Mouse (Mus musculus) thymus, postnatal 25 days (tissue): ENCODE measurements around the gene Ift80.
"Not testable (repeated sequence)": the region's sequence is repeated elsewhere in the genome, so short reads cannot be mapped to it uniquely, and the experiment has no call there.

Source experiments
- DNase-seq: peaks from one replicate; pipeline ENCODE4 v3.0.0; 2022

Gene Ift80

GRCm38 (mm10) chr3:68980898-68981297 is 23.5 kb downstream of the Ift80 start:
- peak; percentile 77 for DNase-seq

- DNase-seq, result no peak
Observed at GRCm38 (mm10) chr3:68979187-68979586, 25.2 kb downstream of the Ift80 start.

GRCm38 (mm10) chr3:68977696-68978095 is 26.7 kb downstream of the Ift80 start:
- no peak for DNase-seq

DNA sequence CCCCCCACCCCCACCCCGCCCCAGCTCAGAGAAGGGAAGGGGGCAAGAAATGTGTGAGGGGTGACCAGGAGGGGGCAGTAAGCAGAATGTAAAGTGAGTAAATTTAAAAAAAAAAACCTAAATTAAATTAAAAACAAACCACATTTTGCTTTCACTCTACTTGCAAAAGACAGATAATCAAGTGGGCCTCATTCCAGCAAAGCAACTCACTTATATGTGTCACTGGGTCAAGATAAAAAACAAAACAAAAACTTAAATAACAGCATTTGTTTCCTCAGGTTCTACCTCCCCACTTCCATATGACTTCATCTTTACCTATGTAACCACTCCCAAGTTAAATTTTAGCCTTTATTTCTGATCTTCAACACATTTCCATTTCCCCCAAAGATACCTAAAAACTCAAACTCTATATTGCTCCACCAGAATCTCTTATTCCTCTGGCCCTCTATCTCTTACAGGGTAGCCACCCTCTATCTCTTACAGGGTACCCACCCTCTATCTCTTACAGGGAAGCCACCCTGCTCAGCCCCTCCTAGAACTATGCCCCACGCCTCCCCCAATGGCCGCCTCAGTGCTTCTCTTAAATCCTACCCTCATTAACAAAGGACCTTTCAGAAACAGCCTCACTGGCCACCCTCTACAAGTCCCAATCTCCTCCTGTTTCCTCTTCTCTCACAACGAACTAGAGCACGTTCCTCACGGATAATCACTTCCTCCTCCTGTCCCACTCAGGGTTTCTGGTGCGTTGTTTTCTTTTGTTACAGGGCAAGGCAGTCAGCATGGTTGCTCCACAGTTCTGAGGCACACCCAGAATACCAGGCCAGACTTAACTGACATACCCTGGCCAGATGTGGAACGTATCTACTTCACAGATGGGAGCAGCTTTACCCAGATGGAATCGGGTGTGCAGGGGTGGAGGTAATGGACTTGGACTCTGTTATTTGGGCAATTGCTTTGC is 28.6 kb downstream of the Ift80 start:
- DNase-seq, result peak; percentile 70

GRCm38 (mm10) chr3:68974639-68975532 is 29.5 kb downstream of the Ift80 start:
- DNase-seq, result peak; percentile 71

DNA sequence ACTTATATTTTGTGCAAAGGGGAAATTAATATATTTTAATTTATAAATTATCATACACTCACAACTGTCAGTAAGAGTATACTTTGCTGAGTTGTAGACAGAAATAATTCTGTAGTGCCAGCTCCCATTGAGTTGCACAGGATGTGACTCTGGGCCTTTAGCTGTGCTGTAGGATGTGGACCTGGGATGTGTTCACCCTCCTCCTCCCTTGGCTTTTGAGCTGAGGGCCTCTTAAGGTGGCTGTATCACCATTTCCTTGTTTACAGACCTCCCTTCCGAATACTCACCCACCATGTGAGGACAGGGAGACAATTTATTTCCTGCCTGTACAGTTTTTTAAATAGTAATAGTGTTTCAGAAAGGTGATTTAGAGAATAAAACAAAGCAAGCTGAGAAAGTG is 30.8 kb downstream of the Ift80 start:
- DNase-seq, result no peak

DNA sequence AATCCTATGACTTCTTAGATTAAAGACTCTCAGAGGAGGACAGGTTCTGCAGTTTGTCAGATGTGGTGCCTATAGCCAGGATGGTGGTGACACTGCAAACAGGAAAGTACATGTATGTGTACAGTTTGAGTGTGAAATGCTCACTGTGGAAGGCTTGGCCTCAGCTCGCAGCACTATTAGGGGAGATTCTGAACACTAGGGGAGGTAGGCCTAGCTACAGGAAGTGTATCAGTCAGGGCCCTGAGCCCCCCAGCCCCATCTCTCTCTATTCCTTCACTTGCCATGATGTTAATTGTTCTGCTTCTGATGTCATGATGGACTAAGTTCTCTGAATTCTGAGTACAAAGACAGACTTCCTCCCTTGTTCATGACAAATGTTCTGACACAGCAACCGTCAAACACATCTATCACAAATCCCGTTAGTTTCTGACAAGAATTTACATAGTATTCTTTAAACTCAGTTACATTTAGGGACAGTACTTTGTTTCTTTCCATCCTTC is 35.2 kb downstream of the Ift80 start:
- DNase-seq, result no peak

DNA sequence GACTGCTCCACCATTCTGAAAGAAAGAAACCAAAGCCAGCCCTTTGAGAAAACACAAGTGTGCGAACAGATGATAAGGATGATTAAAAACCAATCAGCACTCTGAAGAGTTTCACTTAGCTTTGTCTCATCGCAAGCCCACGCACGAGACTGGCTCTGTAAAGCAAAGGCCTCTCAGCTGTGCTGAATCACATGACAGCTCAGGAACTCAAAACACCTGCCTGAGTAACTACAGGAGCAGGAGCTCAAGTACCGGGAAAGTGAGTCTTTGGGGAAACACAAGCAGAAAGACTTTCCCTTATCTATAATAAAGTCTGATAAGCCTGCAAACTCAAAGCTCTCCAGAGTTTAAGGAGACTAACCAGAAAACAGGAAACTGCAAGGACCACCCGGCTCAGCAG is 37.0 kb downstream of the Ift80 start:
- peak; percentile 69 for DNase-seq

DNA sequence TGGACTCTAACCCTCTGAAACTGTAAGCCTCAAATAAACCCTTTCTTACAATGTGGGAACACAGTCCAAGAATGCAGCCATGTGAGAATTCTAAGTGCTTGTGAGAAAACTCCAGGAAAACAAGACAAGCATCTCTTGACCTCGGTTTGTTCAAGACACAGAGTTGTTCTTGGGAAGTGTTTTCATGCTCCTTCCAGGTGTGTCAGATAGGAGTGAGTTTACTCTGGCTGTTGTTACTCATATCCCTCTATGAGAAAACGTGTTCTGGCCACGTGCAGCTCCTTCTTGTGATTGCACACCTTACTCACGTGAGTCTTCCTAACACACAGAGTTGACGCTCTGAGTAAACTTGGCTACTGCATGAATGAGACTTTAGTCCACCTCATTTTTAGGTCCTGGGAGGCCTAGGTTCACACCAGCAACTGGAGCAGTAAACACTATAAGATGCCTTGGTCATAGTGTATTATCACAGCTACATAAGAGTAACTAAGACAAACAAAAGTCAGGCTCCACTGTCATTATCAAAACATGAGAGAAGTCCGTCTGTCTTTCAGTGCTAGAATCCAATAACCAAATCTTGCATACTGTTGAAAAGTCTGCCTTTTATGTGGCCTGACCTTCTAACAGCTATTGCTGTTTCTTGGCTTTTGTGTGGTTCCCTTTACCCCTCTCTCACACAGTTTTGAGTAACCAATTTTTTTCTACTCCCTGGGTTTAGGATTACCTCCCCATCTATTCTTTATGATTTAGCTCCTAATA is 37.7 kb downstream of the Ift80 start:
- DNase-seq, result no peak

DNA sequence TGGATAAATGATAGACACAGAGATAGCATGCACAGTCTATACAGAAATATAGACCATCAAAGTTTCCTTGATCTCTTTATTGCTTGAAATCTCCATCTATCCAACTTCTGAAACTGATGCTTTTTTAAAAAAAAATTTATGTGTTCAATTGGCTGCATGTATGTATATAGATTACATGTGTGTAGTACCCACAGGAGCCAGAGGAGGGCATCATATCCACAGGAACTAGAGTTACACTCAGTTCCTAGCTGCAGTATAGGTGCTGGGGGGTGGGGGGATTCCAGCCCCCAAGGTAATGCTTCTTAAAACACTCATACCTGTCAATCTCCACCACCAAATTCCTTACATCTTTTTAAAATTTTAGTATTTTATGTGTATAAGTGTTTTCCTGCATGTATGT is 39.7 kb downstream of the Ift80 start:
- peak; percentile 82 for DNase-seq

DNA sequence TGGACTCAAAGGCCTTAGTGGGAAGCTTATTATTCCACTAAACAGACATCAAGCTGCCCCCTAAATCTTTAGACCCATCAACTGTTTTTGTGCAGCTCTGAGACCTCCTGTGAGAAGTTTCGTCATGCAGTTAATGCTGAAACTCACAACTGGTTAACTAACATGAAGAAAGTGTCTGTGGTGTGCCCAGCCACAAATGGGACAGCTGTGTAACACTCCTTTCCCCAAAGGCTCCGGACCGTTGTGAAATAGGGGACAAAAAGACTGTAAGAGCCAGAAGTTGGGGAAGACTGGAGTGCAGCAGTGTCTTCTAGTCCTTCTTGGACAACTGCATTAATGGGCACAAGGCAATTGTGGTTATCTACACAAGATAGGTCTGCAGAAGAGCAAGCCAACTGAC is 47.0 kb downstream of the Ift80 start:
- no peak for DNase-seq

- peak; percentile 11 for DNase-seq
Observed at GRCm38 (mm10) chr3:68956454-68956853, 47.9 kb downstream of the Ift80 start.

DNA sequence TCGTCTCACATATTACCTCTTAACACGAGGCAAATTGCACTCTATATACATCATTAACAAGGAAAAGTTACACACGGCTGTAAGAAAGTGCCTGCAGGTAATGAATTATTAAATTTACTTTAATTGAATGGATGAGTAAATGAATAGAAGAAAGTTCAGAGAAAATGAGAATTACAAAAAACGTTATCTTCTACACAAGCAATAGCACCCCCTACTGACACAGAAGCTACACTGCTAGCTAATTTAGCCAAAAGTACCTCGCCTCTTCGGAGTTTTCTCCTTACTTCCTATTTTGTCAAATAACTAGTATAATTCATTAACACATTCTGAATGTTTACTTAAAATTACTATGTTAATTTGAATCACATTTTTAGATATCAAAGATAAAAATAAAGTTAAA is 49.9 kb downstream of the Ift80 start:
- DNase-seq, result peak; percentile 30

- DNase-seq, result no peak
Observed at GRCm38 (mm10) chr3:68952707-68953106, 51.7 kb downstream of the Ift80 start.

DNA sequence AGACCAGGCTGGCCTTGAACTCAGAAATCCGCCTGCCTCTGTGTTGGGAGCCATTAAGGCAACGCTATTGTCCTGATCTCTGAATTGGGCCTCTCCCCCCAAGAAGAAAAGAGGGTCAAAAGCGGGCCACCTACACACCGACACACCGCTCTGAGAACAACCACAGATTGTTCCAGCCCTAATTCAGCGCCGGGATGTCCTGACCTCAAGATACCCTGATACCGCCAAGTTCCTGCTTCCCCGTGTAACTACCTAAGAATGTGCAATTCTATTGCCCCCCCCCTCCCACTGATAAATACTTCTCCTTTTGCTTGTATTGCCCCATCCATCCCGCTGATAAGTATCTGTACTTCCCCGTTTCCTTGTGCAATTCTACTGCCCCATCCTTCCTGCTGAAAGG is 52.4 kb downstream of the Ift80 start:
- not testable (repeated sequence) for DNase-seq

DNA sequence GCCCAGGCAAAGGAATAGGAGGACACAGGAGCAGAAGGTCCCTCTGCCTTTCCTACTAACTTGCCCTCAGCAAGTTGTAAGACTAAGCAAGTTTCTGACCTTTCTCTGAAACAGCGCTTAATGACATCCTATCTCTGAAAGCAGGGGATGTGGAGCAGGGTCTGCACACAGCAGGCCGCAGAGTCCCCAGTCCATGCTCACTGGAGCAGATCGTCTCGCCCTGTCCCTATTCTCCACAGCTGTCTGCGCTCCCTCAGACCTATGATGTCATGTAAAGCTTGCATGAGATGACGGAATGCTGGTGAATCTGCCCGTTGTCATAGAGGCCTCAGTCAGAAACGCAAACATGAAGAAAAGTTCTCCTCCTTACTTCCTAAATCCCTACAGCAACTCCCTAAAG is 55.0 kb downstream of the Ift80 start:
- DNase-seq, result no peak

GRCm38 (mm10) chr3:68948918-68949317 is 55.5 kb downstream of the Ift80 start:
- no peak for DNase-seq

DNA sequence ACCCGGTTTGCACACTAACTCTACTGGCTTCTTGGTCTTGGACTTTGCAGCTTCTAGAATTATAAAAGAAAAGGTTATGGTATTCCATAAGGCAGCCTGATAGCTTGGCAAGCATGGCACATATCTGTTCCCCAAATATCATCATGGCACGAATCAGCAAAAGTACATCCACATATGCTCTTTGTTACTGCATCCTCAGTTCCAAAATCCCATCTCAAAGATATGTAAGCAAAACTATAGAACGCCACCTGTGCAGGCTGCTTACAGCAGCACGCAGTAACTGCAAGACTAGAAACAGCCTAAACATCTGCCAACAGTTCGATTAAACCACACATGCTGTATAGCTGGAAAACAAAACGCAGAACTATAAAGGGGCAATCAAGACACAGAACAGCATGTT is 62.5 kb downstream of the Ift80 start:
- no peak for DNase-seq

DNA sequence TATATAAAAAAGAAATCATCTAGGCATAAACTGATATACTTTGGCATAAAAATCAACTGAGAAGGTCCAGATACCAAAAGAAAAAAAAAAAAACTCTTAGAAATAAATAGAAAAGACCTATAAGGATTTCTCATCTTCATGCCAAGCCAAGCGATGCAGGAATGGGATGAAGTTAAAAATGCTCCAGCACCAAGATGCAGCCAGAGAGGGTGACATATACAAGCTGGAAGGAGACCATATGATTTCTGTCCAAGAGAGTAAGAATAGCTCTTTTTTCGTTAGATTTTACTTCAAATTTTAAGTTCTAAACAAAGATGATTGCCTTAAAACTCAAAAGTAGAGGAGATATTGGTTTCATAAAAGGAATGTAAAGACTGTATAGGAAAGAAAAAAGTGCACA is 64.1 kb downstream of the Ift80 start:
- DNase-seq, result no peak

DNA sequence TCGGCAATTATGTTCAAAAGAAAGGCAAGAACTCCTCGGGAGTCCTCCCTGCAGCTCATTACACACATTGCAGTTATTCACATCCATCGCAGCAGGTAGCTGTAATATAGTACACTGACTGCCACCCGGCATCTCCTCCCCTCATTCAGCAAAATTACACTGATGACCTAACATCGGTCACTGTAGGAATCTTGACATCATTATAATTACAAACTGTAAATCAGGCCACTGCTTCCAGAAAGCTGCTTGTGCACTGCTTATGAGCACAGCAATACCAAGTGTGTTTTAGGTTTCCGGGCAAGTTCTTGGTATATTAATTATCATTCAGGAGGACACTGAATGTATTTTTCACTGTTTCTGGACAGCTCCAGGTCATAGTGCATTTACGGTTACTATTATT is 65.1 kb downstream of the Ift80 start:
- no peak for DNase-seq

GRCm38 (mm10) chr3:68936709-68937108 is 67.7 kb downstream of the Ift80 start:
- DNase-seq, result no peak

DNA sequence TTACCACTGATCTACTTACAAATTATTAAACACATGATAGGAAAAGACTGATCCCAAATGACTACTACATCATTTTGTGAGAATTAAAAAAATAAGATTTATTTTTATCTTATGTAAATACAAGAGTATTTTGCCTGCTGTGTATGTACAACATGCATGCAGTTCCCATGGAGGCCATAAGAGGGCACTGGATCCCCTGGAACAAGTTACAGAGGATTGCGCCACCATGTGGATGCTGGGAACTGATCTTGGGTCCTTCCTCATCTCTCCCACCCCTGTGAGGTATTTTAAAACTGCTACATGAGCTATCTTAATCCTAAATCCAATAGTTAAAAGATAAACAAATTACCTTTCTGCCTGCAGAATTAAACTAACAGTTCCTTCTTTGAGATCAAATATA is 68.9 kb downstream of the Ift80 start:
- DNase-seq, result peak; percentile 45

DNA sequence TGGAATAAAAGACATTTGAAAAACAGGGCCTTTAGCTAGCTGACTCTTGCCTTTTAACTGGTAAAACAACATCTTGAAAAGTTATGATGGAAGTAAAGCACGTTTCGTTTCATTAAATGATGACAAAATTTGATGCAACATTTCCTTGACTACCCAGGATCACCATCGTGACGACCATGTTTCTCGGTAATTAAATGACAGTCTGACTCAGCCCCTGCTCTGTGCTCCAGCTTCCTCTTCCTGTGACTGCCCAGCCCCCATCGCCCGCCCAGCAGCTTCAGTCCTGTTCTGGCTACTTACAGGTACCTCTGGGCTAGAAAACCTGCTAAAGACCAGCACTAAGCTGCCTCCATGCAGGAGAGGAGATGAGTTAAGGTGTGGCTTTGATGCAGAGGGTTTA is 70.1 kb downstream of the Ift80 start:
- no peak for DNase-seq
